Mouse (Mus musculus) heart, adult 2 months (tissue): ENCODE measurements around the gene Col4a1.

Source experiments
- CTCF ChIP-seq: fragments of 200-600 bp; IDR thresholded peaks from 2 replicates; pipeline ENCODE4 v1.8.1; 2022; ENCODE audit warnings: antibody characterized with exemption, mild to moderate bottlenecking, moderate library complexity
- POLR2A ChIP-seq: fragments of 200-500 bp; IDR thresholded peaks from 2 replicates; pipeline ENCODE4 v1.6.1; 2011; ENCODE audit warnings: mild to moderate bottlenecking, low read depth, low read length, control low read depth; ENCODE audit not compliant: insufficient read depth

GRCm38 (mm10) chr8:11278101-11278611 lies 34.5 kb downstream of the Col4a1 start:
- no peak for TF ChIP-seq POLR2A
- no peak for TF ChIP-seq CTCF
